Mouse (Mus musculus) embryonic facial prominence, embryonic 15.5 days (tissue): ENCODE measurements at regions not wholly inside any gene's neighbourhood (a gene's known extent, or its start where the extent isn't known, plus 50 kb on each side); places are given as distances from the start of the nearest gene placed in this dataset.

Source experiments
- ATAC-seq: fragments of 200-750 bp; cut with Nextera tagmentation; 2 replicates; pipeline ENCODE4 v1.8.0; 2017; ENCODE audit warnings: low read depth, moderate TSS enrichment; ENCODE audit not compliant: insufficient number of reproducible peaks, low FRiP score, low TSS enrichment
- H3K27ac ChIP-seq: fragments of 300-500 bp; sonication (generic); replicated peaks from 2 replicates; pipeline ENCODE4 v1.5.1; 2015; ENCODE audit warnings: mild to moderate bottlenecking, inconsistent platforms
- H3K27me3 ChIP-seq: fragments of 300-500 bp; sonication (generic); 2 replicates; pipeline ENCODE4 v1.6.1; 2015; ENCODE audit warnings: inconsistent platforms
- H3K36me3 ChIP-seq: fragments of 300-500 bp; sonication (generic); 2 replicates; pipeline ENCODE4 v1.6.1; 2015; ENCODE audit warnings: mild to moderate bottlenecking, inconsistent platforms
- H3K4me1 ChIP-seq: fragments of 300-500 bp; sonication (generic); 2 replicates; pipeline ENCODE4 v1.6.1; 2015; ENCODE audit warnings: inconsistent platforms
- H3K4me2 ChIP-seq: fragments of 300-500 bp; sonication (generic); replicated peaks from 2 replicates; pipeline ENCODE4 v1.6.1; 2015; ENCODE audit warnings: mild to moderate bottlenecking, inconsistent platforms
- H3K4me3 ChIP-seq: fragments of 300-500 bp; sonication (generic); replicated peaks from 2 replicates; pipeline ENCODE4 v1.5.1; 2015; ENCODE audit warnings: mild to moderate bottlenecking, inconsistent platforms
- H3K9ac ChIP-seq: fragments of 300-500 bp; sonication (generic); 2 replicates; pipeline ENCODE4 v1.6.1; 2015; ENCODE audit warnings: inconsistent platforms
- H3K9me3 ChIP-seq: fragments of 300-500 bp; sonication (generic); replicated peaks from 2 replicates; pipeline ENCODE4 v1.6.1; 2016; ENCODE audit warnings: inconsistent platforms
- WGBS: fragments of 180-500 bp; shearing (Covaris S2); methylation state at CpG from one replicate; pipeline ENCODE4 v1.1.7; 2015; 5-methylcytosine and 5-hydroxymethylcytosine counted together

DNA sequence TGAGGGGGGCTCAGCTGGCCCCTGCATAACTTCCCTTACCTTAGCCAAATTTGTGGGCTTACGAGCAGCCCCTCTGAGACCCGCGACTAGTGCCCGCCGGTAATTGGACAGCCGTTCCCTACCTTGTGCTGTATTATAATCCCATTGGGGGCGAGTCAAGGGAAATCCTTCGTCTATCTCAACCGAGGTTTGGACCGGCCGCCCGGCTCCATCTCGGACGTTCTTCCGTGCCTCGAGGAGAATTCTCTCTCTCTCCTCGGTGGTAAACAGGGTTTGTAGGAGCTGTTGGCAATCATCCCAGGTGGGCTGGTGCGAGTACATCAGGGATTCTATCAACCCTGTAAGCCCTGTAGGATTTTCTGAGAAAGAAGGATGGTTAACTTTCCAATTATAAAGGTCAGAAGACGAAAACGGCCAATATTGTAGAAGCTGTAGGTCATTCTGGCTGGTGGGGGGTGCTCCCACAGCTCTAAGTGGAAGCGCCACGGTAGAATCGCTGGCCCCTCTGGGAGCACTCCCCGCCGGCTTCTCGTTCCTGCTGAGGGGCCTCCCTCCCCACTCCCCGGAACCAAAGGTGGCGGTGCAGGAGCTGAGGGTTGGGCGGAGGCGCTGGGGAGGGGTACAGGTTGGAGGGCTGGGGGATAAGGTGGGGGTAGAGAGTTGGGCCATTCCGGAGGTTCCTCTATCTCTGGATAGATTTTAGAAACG is 278.6 kb downstream of the Gm21863 start:
- WGBS: 71% methylated on average over 32 of the region's 32 CpGs
- H3K27me3 ChIP-seq: peaks cover 12% of the 10 kb centered on the region
- peak; percentile 58 for ATAC-seq
- no peak overlapping the region for H3K4me2 ChIP-seq
- H3K9ac ChIP-seq: no peak overlapping the region
- no peak overlapping the region for H3K27ac ChIP-seq
- H3K4me3 ChIP-seq: no peak overlapping the region
- H3K9me3 ChIP-seq: peaks cover 62% of the 10 kb centered on the region
- peaks cover 8% of the 10 kb centered on the region; the same call in 1 of the 2 replicates for H3K36me3 ChIP-seq
- H3K4me1 ChIP-seq: no peaks in the 10 kb centered on the region

DNA sequence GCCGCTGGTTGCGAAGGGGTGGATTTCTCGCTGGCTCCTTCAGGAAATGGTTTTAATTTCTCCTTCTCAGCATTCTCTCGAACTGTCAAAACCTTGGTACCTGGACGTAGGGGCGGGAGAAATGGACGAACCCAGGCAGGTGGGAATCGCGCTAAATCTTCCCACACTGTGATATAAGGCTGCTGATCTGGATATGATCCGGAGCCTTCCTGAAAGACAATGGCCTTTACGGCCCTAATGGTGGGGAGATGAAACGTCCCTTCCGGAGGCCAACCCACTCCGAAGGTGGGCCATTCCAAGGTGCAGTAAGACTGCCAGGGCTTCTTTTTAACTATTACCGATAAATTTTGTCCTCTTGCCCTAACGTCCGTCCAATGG is 279.1 kb downstream of the Gm21863 start:
- H3K27ac ChIP-seq: no peak overlapping the region
- H3K4me2 ChIP-seq: no peak overlapping the region
- peaks cover 8% of the 10 kb centered on the region; the same call in 1 of the 2 replicates for H3K36me3 ChIP-seq
- H3K4me1 ChIP-seq: no peaks in the 10 kb centered on the region
- H3K9ac ChIP-seq: no peak overlapping the region
- H3K27me3 ChIP-seq: peaks cover 12% of the 10 kb centered on the region
- WGBS: 71% methylated on average over 17 of the region's 17 CpGs
- peaks cover 57% of the 10 kb centered on the region for H3K9me3 ChIP-seq
- no peak overlapping the region for H3K4me3 ChIP-seq
- peak; percentile 53; the same call in 1 of the 2 replicates for ATAC-seq

GRCm38 (mm10) chr12:20233871-20234307 is 279.6 kb downstream of the Gm21863 start:
- WGBS: 74% methylated on average over 25 of the region's 25 CpGs
- Histone ChIP-seq H3K4me1 (no peaks in the 10 kb centered on the region), H3K9me3 (peaks cover 52% of the 10 kb centered on the region), H3K4me2 (no peak overlapping the region), H3K9ac (no peak overlapping the region), H3K27me3 (peaks cover 12% of the 10 kb centered on the region), H3K4me3 (no peak overlapping the region), H3K27ac (no peak overlapping the region), H3K36me3 (peaks cover 8% of the 10 kb centered on the region; the same call in 1 of the 2 replicates)
- ATAC-seq: peak; percentile 64
